Mouse (Mus musculus) spleen, adult 2 months (tissue): ENCODE results near the gene Ptprr.

Source experiments
- CTCF ChIP-seq: fragments of 200-500 bp; IDR thresholded peaks from 2 replicates; pipeline ENCODE4 v1.5.1; 2011; ENCODE audit warnings: mild to moderate bottlenecking, inconsistent platforms; ENCODE audit not compliant: insufficient read depth, insufficient read length, insufficient replicate concordance; ENCODE audit errors: extremely low read depth
- POLR2A ChIP-seq: fragments of 200-500 bp; IDR thresholded peaks from 2 replicates; pipeline ENCODE4 v1.6.1; 2011; ENCODE audit warnings: low read depth, low read length, inconsistent platforms

DNA sequence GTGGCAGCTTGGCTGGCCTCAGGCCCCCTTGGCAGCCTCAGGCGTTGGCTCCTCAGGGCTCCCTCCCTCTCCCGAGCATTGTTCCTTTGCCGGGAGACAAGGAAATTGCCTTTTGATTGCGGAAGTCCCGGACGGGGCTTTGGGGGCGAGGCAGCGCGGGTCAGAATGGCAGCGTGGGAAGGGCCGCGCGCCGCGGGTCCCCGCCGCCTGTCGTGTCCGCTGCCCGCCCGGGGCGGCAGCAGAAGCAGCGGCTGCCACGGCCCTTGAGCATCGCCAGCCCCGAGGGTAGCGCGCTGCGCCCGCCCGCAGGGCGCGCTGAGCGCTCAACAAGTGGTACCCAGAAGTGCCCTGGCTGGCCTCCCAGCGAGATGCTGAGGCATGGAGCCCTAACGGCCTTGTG lies 283.2 kb downstream of the Ptprr start:
- no peak for TF ChIP-seq CTCF
- TF ChIP-seq POLR2A: no peak
